1 mouse cellular context compared by ENCODE assay signal in genomic region chr10:80998778-80999177, GRCm38 (mm10).
TF ChIP-seq lines count a peak whose summit lies in the region.

No protein-coding gene starts in this region.

TF ChIP-seq in MEL, 35 proteins besides CTCF, POLR2A, EP300 and RAD21 (continued from another document):
- TF ChIP-seq ZKSCAN1 (IDR thresholded peaks at IDR 0.05; ENCODE audit: low read depth, low read length) (no peak), MYB (IDR thresholded peaks at IDR 0.05; ENCODE audit: low read depth, low read length) (no peak), SIN3A (IDR thresholded peaks at IDR 0.05; ENCODE audit: low read length) (peak; percentile 83)
